Mouse (Mus musculus): ENCODE measurements at regions not wholly inside any gene's neighbourhood (a gene's known extent, or its start where the extent isn't known, plus 50 kb on each side); places are given as distances from the start of the nearest gene placed in this dataset.

- in situ Hi-C loops (cut with MboI; ENCODE audit: unreplicated experiment in 2 of 2) = no loop called here
Measured at GRCm38 (mm10) chr10:44686055-44686454, 157.8 kb upstream of the Prdm1 start.

DNA sequence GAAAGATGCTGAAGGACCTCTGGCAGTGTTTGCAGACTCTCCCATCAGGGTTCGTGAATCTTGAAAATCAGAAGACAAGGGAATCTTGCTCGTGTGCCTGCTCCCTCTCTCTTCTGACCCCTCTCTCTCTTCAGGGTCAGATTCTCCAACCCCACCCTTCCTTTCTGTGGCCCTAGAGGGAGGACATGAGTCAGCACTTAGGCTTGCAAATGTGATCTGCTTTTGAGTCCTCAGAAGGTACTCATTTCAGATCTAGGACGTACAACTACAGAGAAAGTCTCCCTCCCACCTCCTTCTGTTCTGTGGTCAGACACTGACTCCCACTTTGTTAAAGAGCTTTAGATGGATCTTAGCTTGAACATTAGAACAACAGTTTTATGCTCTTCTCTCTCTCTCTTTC, 156.9 kb upstream of the Prdm1 start:
- in situ Hi-C loops (cut with MboI; ENCODE audit: unreplicated experiment in 2 of 2) = no loop called here

DNA sequence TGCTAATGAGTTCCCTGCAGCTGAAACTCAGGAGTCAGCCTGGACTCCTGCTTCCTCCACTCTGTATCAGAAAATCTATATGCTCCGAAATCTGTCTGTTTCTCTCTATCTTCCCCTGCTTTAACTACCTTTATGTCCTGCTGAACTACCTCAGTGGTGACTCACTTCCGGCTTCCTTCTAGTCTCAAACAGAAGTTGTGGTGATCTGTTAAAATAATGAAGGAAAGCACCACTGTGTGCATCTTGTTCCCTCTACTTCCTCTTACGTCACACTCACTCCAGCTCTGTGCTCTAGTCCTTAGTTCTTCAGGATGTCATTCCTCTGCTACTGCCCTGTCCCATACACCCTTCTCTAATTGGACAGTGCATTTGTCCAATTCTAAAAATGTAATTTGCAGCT, 148.2 kb upstream of the Prdm1 start:
- in situ Hi-C loops (cut with MboI; ENCODE audit: unreplicated experiment in 2 of 2) = no loop called here

DNA sequence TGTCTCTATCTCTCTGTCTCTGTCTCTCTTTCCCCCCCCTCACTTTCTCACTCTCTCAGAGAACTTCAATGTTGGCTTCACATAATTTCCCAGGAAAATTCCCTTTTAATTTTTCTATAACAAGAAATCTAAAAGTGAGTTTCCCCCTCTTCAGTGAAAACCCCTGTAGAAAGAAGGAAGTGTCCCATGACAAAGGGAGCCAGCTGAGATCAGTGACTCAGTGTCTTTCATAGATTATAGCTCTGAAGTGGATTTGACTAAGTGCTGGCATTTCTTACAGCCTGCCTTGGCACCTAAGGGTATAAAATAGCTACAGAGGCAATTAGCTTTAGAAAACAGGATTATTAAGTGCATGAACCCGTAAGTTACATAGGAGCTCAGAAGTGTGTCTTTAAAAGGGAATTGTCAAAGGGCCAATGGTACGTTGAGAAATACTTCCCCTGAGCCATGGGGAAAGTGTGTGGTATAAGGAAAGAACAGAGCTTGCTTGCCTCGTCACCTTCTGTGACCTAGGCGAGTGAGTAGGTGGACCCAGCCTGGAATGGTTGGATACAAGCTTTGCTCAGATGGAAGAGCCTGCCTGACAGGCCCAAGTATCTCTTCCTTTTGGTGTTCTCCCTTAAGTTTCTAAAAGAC, 137.3 kb upstream of the Prdm1 start:
- in situ Hi-C loops (cut with MboI; ENCODE audit: unreplicated experiment in 2 of 2) = no loop called here

DNA sequence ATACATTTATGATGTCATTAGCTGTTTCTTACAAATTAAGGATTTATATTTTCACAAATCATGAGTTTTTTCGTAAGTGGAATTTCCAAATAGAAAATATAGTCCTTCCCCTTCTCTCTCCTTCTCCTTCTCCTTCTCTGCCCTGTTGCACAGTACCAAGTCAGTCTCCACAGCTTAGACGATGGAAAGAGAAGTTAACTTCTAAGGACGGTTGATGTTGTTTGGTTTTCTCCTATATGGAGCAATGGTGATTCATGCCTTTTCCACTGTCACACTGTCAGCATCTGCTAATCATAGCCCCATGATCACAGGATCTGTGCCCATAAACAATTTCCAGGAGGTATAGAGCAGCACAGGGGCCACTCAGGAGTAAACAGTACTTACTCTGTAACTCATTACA, 131.2 kb upstream of the Prdm1 start:
- in situ Hi-C loops (cut with MboI; ENCODE audit: unreplicated experiment in 2 of 2) = no loop called here

- in situ Hi-C loops (cut with MboI; ENCODE audit: unreplicated experiment in 2 of 2) = no loop called here
Measured at GRCm38 (mm10) chr10:44653761-44654160, 125.5 kb upstream of the Prdm1 start.

DNA sequence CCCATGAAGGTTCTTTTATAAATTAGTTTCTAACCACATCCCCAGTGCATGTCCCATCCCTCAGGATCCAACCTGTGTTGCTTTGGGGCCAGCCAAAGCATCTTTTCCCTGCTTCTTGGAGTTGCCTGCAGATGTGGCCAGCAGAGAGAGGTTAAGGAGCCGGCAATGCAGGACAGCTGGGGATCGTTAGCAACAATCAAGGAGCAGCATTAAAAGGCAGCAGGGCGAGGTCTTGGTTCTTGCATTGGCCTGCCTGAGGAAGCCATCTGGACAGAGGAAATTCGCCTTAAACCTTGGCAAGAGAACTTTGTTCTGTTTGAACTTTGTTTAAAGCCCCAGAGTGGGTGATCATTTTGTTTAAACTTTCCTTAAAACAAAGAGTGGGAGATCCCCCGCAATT, 118.7 kb upstream of the Prdm1 start:
- in situ Hi-C loops (cut with MboI; ENCODE audit: unreplicated experiment in 2 of 2) = no loop called here

- in situ Hi-C loops (cut with MboI; ENCODE audit: unreplicated experiment in 2 of 2) = no loop called here
Measured at GRCm38 (mm10) chr10:44646615-44647014, 118.3 kb upstream of the Prdm1 start.

DNA sequence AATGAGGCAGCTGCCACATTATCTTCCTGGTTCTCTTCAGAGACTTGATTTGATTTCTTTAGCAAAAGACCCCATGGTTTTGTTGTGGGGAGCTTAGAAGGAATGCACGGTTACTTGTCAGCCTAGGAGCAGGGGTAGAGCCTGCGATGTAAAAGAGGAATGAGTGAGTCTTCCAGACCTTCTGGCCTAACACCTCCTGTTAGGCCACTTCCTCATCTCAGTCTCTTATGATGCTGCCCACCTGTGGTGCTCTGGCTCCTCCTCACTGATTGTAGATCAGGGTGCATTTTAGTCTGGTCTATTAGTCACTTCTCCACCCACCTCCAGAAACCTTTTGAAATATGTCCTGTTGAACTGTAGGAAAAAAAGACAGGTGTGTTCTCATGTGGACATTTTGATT, 113.3 kb upstream of the Prdm1 start:
- in situ Hi-C loops (cut with MboI; ENCODE audit: unreplicated experiment in 2 of 2) = no loop called here

DNA sequence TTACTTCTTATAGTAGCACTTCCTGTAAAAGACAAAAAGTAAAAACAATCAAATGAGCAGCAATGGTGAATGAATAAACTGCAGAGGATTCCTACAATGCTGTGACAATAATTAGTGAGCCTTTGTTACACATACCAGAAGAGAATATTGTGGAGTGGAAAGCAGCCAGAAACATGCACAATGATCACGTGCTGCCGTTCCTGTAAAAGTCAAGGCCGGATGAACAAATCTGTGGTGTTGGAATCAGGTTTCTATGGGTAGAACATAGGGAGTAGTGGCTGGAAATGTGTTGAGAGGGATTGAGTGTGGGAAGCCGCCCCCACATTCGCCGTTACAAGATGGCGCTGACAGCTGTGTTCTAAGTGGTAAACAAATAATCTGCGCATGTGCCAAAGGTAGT, 112.3 kb upstream of the Prdm1 start:
- in situ Hi-C loops (cut with MboI; ENCODE audit: unreplicated experiment in 2 of 2) = no loop called here

DNA sequence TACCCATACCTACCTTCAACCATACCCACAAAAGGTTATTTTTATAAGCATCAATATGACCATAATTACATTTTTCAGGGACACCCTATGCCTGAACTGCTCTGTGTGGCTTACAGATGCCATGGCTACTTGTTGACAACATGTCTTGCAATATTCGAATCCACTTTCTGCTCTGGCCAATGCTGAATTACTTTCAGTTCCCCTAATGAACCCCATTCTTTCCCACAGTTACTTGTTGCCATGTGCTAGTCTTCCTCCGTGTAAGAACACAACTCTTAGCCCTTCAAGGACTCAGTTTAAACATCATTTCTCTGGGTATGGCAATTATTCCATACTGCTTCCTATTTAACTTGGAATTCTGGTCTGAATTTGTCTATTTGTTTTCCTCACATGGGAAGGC, 110.4 kb upstream of the Prdm1 start:
- in situ Hi-C loops (cut with MboI; ENCODE audit: unreplicated experiment in 2 of 2) = loop anchor here (5.0 to 10.0 kb wide), 5 partner anchors 36 to 466 kb away; no protein-coding TSS in a partner anchor

DNA sequence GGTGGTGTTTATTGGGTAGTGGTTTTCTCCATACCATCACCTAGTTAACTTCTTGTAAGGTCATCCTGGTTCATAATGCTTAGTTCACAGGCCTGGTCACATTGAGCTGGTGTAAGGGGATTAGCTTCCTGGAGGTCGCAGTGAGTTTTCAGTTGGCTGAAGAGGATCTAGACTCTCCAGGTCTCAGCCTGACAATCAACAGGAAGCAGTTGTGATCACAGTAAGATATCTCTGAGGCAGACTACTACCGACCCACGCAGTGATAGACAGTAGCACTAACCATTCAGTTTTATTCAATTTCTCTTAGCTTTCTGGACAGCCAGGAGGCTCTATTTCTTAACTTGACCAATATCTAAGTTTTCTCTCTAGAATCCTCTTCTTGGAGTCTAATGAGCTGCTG, 108.5 kb upstream of the Prdm1 start:
- in situ Hi-C loops (cut with MboI; ENCODE audit: unreplicated experiment in 2 of 2) = loop anchor here (5.0 to 10.0 kb wide), 5 partner anchors 34 to 468 kb away; no protein-coding TSS in a partner anchor

- in situ Hi-C loops (cut with MboI; ENCODE audit: unreplicated experiment in 2 of 2) = loop anchor here (5.0 to 10.0 kb wide), 5 partner anchors 34 to 469 kb away; no protein-coding TSS in a partner anchor
Measured at GRCm38 (mm10) chr10:44636061-44636460, 107.8 kb upstream of the Prdm1 start.

- in situ Hi-C loops (cut with MboI; ENCODE audit: unreplicated experiment in 2 of 2) = loop anchor here in 1 of 2 experiments (10.0 kb wide), 1 partner anchor 473 kb away; no protein-coding TSS in a partner anchor
Measured at GRCm38 (mm10) chr10:44631584-44631983, 103.3 kb upstream of the Prdm1 start.

DNA sequence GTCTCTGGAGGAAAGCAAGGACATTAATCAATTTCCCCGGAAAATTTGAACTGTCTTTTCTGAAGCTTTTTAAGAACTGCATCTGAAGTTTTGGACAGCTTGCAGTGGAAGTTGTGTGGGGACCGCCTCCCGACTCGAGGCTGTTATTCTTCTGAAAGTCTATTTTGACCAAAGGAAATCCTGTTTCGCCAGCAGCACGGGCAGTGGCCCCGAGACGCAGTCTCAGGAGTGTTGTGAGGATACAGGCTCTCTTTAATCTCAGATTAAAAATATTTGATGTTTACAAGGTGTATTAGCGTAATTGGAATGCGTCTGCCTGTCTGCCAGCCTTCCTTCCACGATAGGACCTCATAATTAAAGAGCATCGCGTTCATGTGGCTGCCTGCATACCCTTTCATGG, 102.2 kb upstream of the Prdm1 start:
- in situ Hi-C loops (cut with MboI; ENCODE audit: unreplicated experiment in 2 of 2) = loop anchor here in 1 of 2 experiments (10.0 kb wide), 1 partner anchor 474 kb away; no protein-coding TSS in a partner anchor

DNA sequence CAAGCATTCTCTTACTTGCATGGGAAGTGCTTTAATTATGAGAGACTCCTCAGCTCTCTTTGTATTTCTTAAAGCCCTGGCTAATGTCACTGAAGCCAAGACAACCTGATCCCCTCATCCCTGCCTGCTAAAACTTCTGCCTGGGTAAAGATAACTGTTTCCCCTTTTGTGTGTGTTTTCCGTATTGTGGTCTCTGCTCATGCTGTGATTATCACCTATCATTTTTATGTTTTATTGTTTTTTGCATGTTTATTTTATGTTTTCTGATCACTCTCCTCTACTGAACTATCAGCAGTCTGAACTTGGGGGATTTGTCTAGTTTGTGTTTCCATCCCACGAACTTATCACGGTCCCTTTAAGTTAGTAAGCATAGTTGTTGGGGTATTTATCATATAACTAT, 100.1 kb upstream of the Prdm1 start:
- in situ Hi-C loops (cut with MboI; ENCODE audit: unreplicated experiment in 2 of 2) = no loop called here

- in situ Hi-C loops (cut with MboI; ENCODE audit: unreplicated experiment in 2 of 2) = no loop called here
Measured at GRCm38 (mm10) chr10:44627431-44627830, 99.1 kb upstream of the Prdm1 start.

GRCm38 (mm10) chr10:44625521-44625920, 97.2 kb upstream of the Prdm1 start:
- in situ Hi-C loops (cut with MboI; ENCODE audit: unreplicated experiment in 2 of 2) = no loop called here

DNA sequence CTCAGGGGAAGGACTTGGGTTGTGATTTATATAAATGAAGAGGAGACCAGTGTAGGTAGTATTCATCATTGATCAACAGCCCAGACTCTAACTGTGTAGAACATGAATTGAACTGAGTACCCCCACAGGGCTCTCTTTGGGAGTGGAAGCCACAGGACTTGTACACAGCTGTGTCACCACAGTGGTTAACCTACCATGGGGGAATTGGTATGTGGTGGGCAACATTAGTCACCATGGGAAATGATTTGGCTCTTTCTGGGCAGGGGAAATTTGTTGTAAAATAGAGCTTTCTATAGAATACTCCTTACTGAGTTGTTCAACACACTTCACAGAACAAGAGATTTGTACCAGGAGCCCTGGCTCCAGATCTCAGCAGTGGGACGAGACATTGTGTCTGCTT, 87.3 kb upstream of the Prdm1 start:
- in situ Hi-C loops (cut with MboI; ENCODE audit: unreplicated experiment in 2 of 2) = loop anchor here in 1 of 2 experiments (25.0 kb wide), 1 partner anchor 878 kb away; no protein-coding TSS in a partner anchor

- in situ Hi-C loops (cut with MboI; ENCODE audit: unreplicated experiment in 2 of 2) = loop anchor here in 1 of 2 experiments (25.0 kb wide), 1 partner anchor 875 kb away; no protein-coding TSS in a partner anchor
Measured at GRCm38 (mm10) chr10:44612571-44612970, 84.3 kb upstream of the Prdm1 start.

GRCm38 (mm10) chr10:44611399-44611798, 83.1 kb upstream of the Prdm1 start:
- in situ Hi-C loops (cut with MboI; ENCODE audit: unreplicated experiment in 2 of 2) = loop anchor here in 1 of 2 experiments (25.0 kb wide), 1 partner anchor 874 kb away; no protein-coding TSS in a partner anchor

DNA sequence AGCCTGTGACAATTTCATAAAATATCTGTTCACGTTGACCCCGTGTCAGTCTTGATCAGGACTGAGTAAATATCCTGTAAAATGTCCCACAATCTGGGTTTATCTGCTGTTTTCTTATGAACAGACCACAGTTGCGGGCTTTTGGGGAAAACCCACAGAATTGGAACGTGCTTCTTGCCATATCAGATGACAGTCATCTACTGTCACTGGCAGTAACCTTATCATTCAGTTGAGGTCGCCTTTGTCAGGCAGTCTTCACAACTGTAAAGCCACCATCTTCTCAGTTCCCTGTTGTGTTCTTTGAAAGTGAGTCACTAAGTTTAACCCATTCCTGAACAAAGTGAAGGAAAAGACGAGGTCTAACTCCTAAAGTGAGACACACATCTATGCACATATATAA, 80.9 kb upstream of the Prdm1 start:
- in situ Hi-C loops (cut with MboI; ENCODE audit: unreplicated experiment in 2 of 2) = loop anchor here (5.0 to 25.0 kb wide), 8 partner anchors 83 to 872 kb away; no protein-coding TSS in a partner anchor
